Mouse (Mus musculus): ENCODE results near the gene Ppp1r36. TPM values are rescaled to one million over a fixed set of nuclear protein-coding genes. Genes with fewer than 3 reads are reported as not detected.

The Ppp1r36 gene
- polyA plus RNA-seq, 1 experiment, result 1.8 TPM

DNA sequence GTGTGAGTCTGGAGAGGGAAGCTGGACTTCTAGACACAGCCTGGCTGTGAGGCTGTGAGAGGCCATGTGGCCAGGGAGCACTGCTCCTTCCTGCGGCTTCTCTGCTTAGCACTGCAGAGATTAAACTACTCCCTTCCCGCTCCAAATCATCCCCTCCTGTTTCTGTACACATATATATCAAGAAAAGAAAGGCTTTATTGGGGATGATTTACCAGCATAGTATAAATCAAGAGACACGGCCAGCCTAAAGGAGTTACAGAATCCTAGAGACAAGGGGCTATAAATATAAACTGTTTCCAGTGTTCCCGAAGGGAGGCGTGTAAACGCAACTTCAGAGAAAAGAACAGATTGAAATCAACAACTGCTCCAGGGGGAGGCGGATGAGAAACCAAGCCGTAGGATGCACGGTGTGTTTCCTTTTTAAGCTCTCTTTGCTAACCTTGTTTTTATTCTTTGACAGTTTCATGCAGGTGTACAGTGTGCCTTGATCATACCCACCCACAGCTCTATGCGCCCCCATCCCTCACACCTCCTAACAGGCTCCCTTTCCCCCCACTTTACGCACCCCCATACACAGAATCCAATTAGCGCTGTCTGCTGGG, 47.4 kb downstream of the Ppp1r36 start:
- Histone ChIP-seq H3K27ac (ENCODE audit: insufficient read depth, low read length) (no peak overlapping the region), H3K4me1 (ENCODE audit: control insufficient read depth, insufficient read depth, low read length) (peaks cover 4% of the 10 kb centered on the region), H3K4me3 (ENCODE audit: insufficient read depth, low read length) (no peak overlapping the region)
- TF ChIP-seq POLR2A (IDR thresholded peaks at IDR 0.05; ENCODE audit: extremely low read depth, insufficient read depth, low read length), result no peak
- no peak for TF ChIP-seq CTCF (IDR thresholded peaks at IDR 0.05; ENCODE audit: extremely low read depth, insufficient read depth, low read length)

GRCm38 (mm10) chr12:76466651-76467050, 49.3 kb downstream of the Ppp1r36 start:
- TF ChIP-seq POLR2A (IDR thresholded peaks at IDR 0.05; ENCODE audit: extremely low read depth, insufficient read depth, low read length) (no peak), CTCF (IDR thresholded peaks at IDR 0.05; ENCODE audit: extremely low read depth, insufficient read depth, low read length) (no peak)
- Histone ChIP-seq H3K27ac (ENCODE audit: insufficient read depth, low read length) (no peak overlapping the region), H3K4me3 (ENCODE audit: insufficient read depth, low read length) (no peak overlapping the region), H3K4me1 (ENCODE audit: control insufficient read depth, insufficient read depth, low read length) (peaks cover 4% of the 10 kb centered on the region)

- no peak for TF ChIP-seq POLR2A (IDR thresholded peaks at IDR 0.05; ENCODE audit: extremely low read depth, insufficient read depth, low read length)
- no peak for TF ChIP-seq CTCF (IDR thresholded peaks at IDR 0.05; ENCODE audit: extremely low read depth, insufficient read depth, low read length)
Observed at GRCm38 (mm10) chr12:76467256-76467655, 49.9 kb downstream of the Ppp1r36 start.

GRCm38 (mm10) chr12:76472046-76472445, 54.7 kb downstream of the Ppp1r36 start:
- H3K4me3 ChIP-seq (ENCODE audit: insufficient read depth, low read length), result no peak overlapping the region
- no peak overlapping the region for H3K27ac ChIP-seq (ENCODE audit: insufficient read depth, low read length)
- TF ChIP-seq CTCF (IDR thresholded peaks at IDR 0.05; ENCODE audit: extremely low read depth, insufficient read depth, low read length), result peak; percentile 83
- TF ChIP-seq POLR2A (IDR thresholded peaks at IDR 0.05; ENCODE audit: extremely low read depth, insufficient read depth, low read length), result no peak
- no peaks in the 10 kb centered on the region for H3K4me1 ChIP-seq (ENCODE audit: control insufficient read depth, insufficient read depth, low read length)

More at GRCm38 (mm10) chr12:76467256-76467655, 49.9 kb downstream of the Ppp1r36 start:
- H3K4me3 ChIP-seq (ENCODE audit: insufficient read depth, low read length), result no peak overlapping the region
- no peak overlapping the region for H3K27ac ChIP-seq (ENCODE audit: insufficient read depth, low read length)
- peaks cover 4% of the 10 kb centered on the region for H3K4me1 ChIP-seq (ENCODE audit: control insufficient read depth, insufficient read depth, low read length)

GRCm38 (mm10) chr12:76473562-76474245, 56.4 kb downstream of the Ppp1r36 start:
- TF ChIP-seq CTCF (IDR thresholded peaks at IDR 0.05; ENCODE audit: extremely low read depth, insufficient read depth, low read length), result no peak
- no peak for TF ChIP-seq POLR2A (IDR thresholded peaks at IDR 0.05; ENCODE audit: extremely low read depth, insufficient read depth, low read length)
- H3K27ac ChIP-seq (ENCODE audit: insufficient read depth, low read length), result no peak overlapping the region
- H3K4me3 ChIP-seq (ENCODE audit: insufficient read depth, low read length), result no peak overlapping the region
- no peaks in the 10 kb centered on the region for H3K4me1 ChIP-seq (ENCODE audit: control insufficient read depth, insufficient read depth, low read length)

- Histone ChIP-seq H3K27ac (ENCODE audit: insufficient read depth, low read length) (no peak overlapping the region), H3K4me3 (ENCODE audit: insufficient read depth, low read length) (no peak overlapping the region), H3K4me1 (ENCODE audit: control insufficient read depth, insufficient read depth, low read length) (peaks cover 2% of the 10 kb centered on the region; the same call in 1 of the 2 replicates)
- TF ChIP-seq POLR2A (IDR thresholded peaks at IDR 0.05; ENCODE audit: extremely low read depth, insufficient read depth, low read length), result no peak
- no peak for TF ChIP-seq CTCF (IDR thresholded peaks at IDR 0.05; ENCODE audit: extremely low read depth, insufficient read depth, low read length)
Observed at GRCm38 (mm10) chr12:76474246-76474583, 56.9 kb downstream of the Ppp1r36 start.

- TF ChIP-seq POLR2A (IDR thresholded peaks at IDR 0.05; ENCODE audit: extremely low read depth, insufficient read depth, low read length) (no peak), CTCF (IDR thresholded peaks at IDR 0.05; ENCODE audit: extremely low read depth, insufficient read depth, low read length) (peak; percentile 17; the same call in 1 of the 2 replicates)
- no peak overlapping the region for H3K4me3 ChIP-seq (ENCODE audit: insufficient read depth, low read length)
- H3K27ac ChIP-seq (ENCODE audit: insufficient read depth, low read length), result no peak overlapping the region
- H3K4me1 ChIP-seq (ENCODE audit: control insufficient read depth, insufficient read depth, low read length), result peaks cover 2% of the 10 kb centered on the region; the same call in 1 of the 2 replicates
Observed at GRCm38 (mm10) chr12:76474802-76475201, 57.5 kb downstream of the Ppp1r36 start.

DNA sequence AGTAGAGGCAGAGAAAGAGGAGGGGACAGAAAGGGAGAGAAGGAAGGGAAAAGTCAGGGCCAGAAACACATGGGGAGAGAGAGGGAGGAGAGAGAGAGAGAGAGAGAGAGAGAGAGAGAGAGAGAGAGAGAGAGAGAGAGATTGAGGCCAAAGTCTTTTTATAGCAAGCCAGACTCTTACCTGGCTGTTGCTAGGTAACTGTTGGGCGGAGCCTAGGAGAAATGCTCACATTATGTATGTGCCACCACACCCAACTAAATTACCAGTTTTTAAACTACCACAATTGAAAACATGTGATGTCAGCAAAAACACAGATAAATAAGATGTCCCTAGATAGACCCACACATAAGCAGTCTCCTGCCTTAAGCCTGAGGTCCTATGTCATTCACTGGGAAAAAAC, 58.8 kb downstream of the Ppp1r36 start:
- TF ChIP-seq POLR2A (IDR thresholded peaks at IDR 0.05; ENCODE audit: extremely low read depth, insufficient read depth, low read length) (no peak), CTCF (IDR thresholded peaks at IDR 0.05; ENCODE audit: extremely low read depth, insufficient read depth, low read length) (no peak)
- Histone ChIP-seq H3K4me1 (ENCODE audit: control insufficient read depth, insufficient read depth, low read length) (peaks cover 2% of the 10 kb centered on the region; the same call in 1 of the 2 replicates), H3K27ac (ENCODE audit: insufficient read depth, low read length) (no peak overlapping the region), H3K4me3 (ENCODE audit: insufficient read depth, low read length) (no peak overlapping the region)

- no peak overlapping the region for H3K4me3 ChIP-seq (ENCODE audit: insufficient read depth, low read length)
- H3K4me1 ChIP-seq (ENCODE audit: control insufficient read depth, insufficient read depth, low read length), result peaks cover 2% of the 10 kb centered on the region; the same call in 1 of the 2 replicates
- TF ChIP-seq POLR2A (IDR thresholded peaks at IDR 0.05; ENCODE audit: extremely low read depth, insufficient read depth, low read length), result no peak
- no peak overlapping the region for H3K27ac ChIP-seq (ENCODE audit: insufficient read depth, low read length)
Observed at GRCm38 (mm10) chr12:76478309-76479023, 61.1 kb downstream of the Ppp1r36 start.
